Mouse (Mus musculus): Measurements from ENCODE around the gene Zdhhc16.

The Zdhhc16 gene

DNA sequence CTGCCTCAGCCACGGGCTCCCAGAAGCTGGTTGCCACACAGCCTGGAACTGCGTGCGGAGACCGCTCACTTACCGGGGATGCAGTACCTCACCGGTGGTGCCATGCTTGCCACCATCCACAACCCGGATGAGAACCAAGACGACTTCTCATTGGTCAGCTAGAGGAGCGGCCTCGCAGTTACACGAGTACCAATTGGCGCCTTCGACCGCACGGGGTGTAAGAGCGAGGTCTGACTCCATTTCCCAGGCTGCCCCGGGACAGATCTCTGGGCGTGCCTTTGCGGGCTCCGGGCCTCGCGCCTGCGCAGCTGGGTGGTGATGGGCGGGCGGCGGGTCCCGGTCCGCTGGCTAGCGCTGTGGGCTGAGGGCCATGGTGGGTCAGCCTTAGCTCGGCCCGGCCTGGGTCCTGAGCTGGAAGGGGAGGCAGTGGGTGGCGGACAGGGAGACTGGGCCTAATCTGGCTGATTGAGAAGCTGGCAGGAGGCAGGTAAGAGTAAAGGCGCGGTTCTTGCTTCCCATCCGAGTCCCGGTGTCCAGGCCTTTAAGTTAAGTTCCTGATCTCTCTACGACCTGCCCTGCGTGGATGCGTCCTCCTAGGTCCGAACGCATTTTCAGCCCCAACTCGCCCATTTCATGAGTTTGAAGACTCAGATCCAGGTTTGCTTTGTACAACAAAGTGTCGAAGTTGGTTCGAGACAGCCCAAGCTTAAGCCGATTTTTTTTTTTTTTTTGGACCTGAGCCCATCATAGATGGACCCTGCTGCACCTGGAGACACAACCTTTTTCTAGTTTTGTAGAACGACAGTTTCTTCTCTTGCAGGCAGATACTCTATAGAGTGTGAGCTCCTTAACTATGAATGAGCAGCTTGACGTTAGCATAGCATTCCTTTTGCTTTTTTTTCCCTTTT, at the start of gene Zdhhc16, which contains the start of gene Exosc1:
Zdhhc16 (plus strand) TSS at position 302 of the 908 bp plus-strand sequence.
Exosc1 (minus strand) TSS at position 245 of the 908 bp plus-strand sequence.
- peak; percentile 99 for DNase-seq

GRCm38 (mm10) chr19:41883882-41884281, 49.4 kb upstream of the Zdhhc16 start:
- DNase-seq, result no peak

- no peak for DNase-seq
Observed at GRCm38 (mm10) chr19:41888191-41888590, 45.1 kb upstream of the Zdhhc16 start.

DNA sequence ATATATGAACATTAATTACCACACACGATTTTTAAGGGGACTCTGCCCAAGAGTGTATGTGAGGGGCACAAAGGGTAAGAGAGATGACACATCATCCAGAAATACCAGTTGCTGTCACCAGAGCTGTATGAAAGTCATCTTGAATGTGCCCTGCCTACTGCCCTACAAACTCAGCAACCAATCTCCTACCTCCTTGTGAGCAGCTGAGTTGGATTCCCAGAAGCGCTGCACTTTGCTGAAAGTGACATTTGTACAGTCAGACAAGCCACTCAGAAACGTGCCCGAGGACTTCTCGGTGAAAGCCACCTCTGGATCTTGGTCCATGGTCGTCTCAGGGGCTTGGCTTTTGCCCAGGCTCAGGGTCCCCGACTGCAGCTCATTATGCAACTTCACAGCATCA, 38.3 kb upstream of the Zdhhc16 start:
- no peak for DNase-seq

- peak; percentile 79 for DNase-seq
Observed at GRCm38 (mm10) chr19:41895460-41896318, 37.6 kb upstream of the Zdhhc16 start, which contains the start of gene Rrp12. Rrp12 (minus strand) TSS chr19:41896173.

GRCm38 (mm10) chr19:41896319-41896711, 37.0 kb upstream of the Zdhhc16 start:
- DNase-seq, result no peak

DNA sequence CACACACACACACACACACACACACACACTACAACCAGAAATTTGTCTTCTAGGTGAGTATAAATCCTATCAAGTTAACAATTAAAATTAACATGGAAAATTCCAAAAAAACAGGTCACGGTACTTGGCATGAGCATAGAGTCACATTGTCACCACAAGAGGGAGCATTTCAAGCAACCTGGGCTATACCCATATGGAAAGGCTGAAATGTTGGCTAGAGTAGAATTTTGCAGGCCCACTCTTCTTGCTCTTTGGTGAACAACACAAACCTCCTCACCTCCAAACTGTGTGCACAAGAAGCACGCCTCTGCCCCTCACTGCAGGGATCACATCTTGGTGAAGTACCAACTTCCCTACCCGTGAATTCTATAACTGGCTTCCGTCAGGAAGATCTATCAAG, 34.4 kb upstream of the Zdhhc16 start:
- no peak for DNase-seq

- no peak for DNase-seq
Observed at GRCm38 (mm10) chr19:41900495-41901090, 32.7 kb upstream of the Zdhhc16 start.

DNA sequence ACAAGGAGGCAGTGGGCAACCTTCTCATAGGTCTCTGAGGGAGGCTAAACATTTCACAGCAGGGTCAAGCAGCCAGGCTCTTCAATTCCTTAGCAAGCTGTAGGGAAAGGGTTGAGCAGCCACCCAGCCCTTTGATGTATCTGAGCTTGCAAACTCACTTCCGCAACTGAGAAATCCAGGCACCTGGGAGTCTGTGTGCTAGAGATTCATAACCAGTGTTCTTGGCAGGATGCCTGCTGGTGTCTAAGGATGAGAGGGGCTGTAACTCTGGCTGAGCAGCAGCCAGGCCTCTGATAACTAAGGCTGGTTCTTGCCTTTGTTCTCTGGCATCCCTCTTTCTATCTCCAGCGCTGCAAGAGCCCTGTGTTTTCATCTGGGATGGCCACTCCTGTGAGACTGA, 31.6 kb upstream of the Zdhhc16 start:
- no peak for DNase-seq

DNA sequence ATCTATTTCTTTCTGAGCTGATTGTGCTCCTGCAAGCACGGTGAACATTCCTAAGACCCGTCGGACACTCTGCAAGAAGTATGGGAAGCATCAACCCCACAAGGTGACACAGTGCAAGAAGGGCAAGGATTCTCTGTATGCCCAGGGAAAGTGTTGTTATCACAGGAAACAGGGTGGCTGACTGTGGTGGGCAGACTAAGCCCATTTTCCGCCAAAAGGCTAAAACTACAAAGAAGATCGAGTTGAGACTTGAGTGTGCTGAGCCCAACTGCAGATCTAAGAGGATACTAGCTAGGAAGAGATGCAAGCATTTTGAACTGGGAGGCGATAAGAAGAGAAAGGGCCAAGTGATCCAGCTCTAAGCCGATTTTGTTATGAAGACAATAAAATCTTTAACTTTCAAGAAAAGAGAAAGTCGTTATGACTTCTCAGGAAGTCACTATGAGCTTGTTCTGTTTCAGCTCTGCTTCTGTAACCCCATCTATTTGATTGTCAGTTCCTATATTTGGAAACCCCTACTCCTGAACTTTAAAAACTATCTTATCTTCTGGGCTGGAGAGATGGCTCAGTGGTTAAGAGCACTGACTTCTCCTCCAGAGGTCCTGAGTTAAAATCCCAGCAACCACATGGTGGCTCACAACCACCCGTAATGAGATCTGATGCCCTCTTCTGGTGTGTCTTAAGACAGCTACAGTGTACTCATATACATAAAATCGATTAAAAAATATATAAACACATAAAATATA, 30.3 kb upstream of the Zdhhc16 start:
- DNase-seq, result no peak

DNA sequence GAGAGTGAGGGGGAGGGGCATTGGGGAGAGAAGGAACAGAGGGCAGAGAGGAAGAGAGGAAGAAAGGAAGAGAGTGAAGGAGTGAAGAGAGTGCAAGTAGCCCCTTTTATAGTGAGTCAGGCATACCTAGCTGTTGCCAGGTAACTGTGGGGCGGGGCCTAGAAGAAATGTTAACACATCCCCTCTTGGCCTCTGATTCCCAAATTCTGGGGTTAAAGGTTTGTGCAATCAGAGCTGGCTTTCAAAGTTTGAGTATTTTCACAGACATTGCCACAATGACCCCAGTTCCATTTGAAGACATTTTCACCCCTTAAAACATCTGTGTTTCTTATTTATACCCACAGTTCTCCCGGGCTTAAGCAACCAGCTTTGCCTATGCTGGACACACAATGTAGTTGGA, 28.0 kb upstream of the Zdhhc16 start:
- DNase-seq, result no peak

GRCm38 (mm10) chr19:41906311-41907078, 26.8 kb upstream of the Zdhhc16 start:
- DNase-seq, result no peak

- no peak for DNase-seq
Observed at GRCm38 (mm10) chr19:41907079-41907760, 26.1 kb upstream of the Zdhhc16 start.

DNA sequence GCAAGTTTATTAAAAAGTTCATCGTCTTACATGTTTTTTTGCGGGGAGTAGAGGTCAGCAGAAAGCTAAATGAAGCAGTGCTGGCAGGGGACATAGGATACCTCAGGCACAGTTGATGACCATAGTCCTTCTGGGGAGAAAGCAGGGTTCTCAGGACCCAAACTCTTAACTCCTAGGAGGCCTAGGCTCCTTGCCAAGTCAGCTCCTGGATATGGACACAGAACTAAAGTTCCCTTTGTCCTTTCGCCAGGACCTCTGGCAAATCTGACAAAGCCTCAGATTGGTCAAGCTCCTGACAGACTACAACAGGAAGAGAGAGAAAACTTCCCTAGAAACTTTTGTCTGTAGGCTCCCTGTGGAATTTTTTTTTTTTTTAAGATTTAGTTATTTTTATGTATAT, 24.5 kb upstream of the Zdhhc16 start:
- no peak for DNase-seq

DNA sequence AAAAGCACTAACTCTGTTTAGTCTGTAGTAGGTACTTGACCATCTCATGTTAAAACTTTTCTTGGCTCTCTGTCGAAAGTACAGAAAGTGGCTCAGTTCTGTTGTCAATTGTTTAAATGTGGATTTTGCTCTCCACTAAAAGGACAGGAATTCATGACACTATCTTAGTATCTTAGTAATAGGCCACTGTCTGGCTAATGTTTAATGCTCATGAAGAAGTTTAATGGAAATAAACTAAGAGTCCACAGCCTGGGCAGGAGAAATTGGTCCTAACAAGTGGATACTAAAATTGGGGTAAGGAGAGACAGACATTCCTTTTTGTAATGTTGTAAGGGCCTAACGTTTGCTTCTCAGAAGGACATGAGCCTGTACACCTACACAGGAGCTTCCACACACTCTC, 22.9 kb upstream of the Zdhhc16 start:
- no peak for DNase-seq

DNA sequence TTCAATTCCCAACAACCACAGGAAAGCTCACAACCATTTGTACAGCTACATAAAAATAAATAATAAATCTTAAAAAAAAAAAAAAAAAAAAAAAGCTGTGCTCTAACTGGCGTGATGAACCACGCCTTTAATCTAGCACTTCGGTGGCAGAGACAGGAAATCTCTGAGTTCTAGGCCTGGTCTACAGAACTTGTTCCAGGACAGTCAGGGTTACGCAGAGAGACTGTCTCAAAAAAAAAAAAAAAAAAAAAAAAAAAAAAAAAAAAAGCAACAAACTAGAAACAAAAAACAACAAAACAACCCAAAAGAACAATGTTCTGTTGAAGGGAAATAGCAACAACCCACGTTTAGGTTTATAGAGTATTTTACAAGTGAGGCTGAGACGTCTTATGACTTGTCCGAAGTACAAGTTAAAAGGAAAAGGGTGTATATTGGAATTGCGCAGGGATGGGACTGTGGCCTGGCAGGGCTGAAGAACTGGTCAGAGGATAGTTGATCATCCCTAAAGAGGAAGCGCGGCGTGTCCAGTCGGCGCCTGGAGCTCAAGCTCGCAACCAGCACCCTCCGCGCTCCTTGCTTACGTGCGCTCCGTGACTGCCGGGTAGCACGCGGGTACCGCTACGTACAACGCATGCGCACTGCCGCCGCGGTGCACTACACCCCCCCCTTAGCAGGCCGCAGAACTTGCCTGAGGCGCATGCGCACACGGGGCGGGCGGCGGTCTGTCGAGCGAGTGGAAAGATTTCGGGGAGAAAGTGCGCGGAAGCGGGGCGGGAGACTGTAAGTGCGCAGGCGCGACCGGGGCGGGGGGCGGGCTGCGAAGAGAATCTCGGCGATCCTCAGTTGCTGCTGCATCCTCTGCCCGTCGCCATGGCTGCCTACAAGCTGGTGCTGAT, 21.9 kb upstream of the Zdhhc16 start, which contains the start of gene Pgam1:
Pgam1 (plus strand) TSS at position 746 of the 896 bp plus-strand sequence.
- peak; percentile 97 for DNase-seq

- peak; percentile 36 for DNase-seq
Observed at GRCm38 (mm10) chr19:41912121-41913080, 20.9 kb upstream of the Zdhhc16 start.

- no peak for DNase-seq
Observed at GRCm38 (mm10) chr19:41913774-41914591, 19.3 kb upstream of the Zdhhc16 start.
